Comparison of ENCODE assay signal across 11 mouse cellular contexts in the genomic region with DNA sequence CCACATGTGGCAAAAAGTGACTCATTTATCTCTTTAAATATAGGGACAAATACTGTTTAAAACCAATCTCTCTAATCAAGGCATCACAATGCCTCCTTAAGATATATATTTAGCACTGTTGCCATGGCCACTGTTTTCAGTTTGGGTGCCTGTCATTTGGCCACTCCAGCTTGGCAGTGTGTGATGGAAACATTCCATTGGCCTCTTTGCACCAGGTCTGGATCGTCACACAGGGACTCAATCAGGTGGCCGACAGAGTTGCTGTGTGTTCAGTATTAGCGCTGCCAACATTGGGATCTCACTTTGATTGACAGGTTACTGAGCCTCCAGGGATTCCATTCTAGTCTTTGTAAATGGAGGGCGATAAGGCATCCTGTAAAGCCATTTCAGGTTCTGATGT. TPM values are rescaled to one million over a fixed set of nuclear protein-coding genes. Genes with fewer than 3 reads are reported as not detected.
A peak's percentile ranks its signal among the peaks of the same experiment; 100 is the strongest.
DNase-seq lines count a peak whose midpoint lies in the region; ATAC-seq and TF ChIP-seq lines count a peak whose summit lies in the region.
"Had no signal": no experiment of that assay in that cellular context is flagged by ENCODE, and none has a peak within 500 bp of the region (broad histone marks: within the 10 kb centered on the region; RNA-seq: fewer than 3 reads in every experiment).

No protein-coding gene starts in this region.

- H3K4me2 ChIP-seq in forebrain, embryonic 14.5 days (ENCODE audit: low read length), result no peak overlapping the region
- no peak overlapping the region for H3K4me2 ChIP-seq in forebrain, embryonic 12.5 days
- H3K4me2 ChIP-seq: embryonic facial prominence, embryonic 13.5 days; hindbrain, embryonic 15.5 days had no signal

- no peaks in the 10 kb centered on the region for H3K9me3 ChIP-seq in forebrain, embryonic 14.5 days (replicated peaks; ENCODE audit: control insufficient read depth, low read length)
- no peaks in the 10 kb centered on the region for H3K9me3 ChIP-seq in forebrain, embryonic 12.5 days
- H3K9me3 ChIP-seq: embryonic facial prominence, embryonic 13.5 days; hindbrain, embryonic 15.5 days had no signal

- H3K36me3 ChIP-seq in forebrain, embryonic 14.5 days (ENCODE audit: control insufficient read depth, insufficient read depth, low read length), result no peaks in the 10 kb centered on the region
- no peaks in the 10 kb centered on the region for H3K36me3 ChIP-seq in forebrain, embryonic 12.5 days (replicated peaks)
- H3K36me3 ChIP-seq: embryonic facial prominence, embryonic 13.5 days; hindbrain, embryonic 15.5 days had no signal

- no peak overlapping the region for H3K9ac ChIP-seq in forebrain, embryonic 14.5 days (ENCODE audit: low read length)
- no peak overlapping the region for H3K9ac ChIP-seq in forebrain, embryonic 12.5 days
- H3K9ac ChIP-seq: embryonic facial prominence, embryonic 13.5 days; hindbrain, embryonic 15.5 days had no signal

- peak; percentile 20 for DNase-seq in forebrain, embryonic 14.5 days (ENCODE audit: low spot score)
- DNase-seq in adipocyte (ENCODE audit: low spot score) (peak; percentile 9), MN1 (ENCODE audit: low spot score) (no peak)
- peak; percentile 38 for DNase-seq in gastrocnemius, postnatal 10 days
- peak; percentile 58 to 69 for DNase-seq in heart, postnatal 36 days
- DNase-seq in left cerebral cortex, postnatal 10 days (ENCODE audit: extremely low spot score in 1 of 2, low spot score in 2 of 2), result no peak
- no peak for DNase-seq in layer of hippocampus, adult 2 months (ENCODE audit: low spot score in 2 of 2)
- DNase-seq: spleen, adult 18-20 months had no signal

- no peaks in the 10 kb centered on the region for H3K27me3 ChIP-seq in forebrain, embryonic 14.5 days (replicated peaks; ENCODE audit: control insufficient read depth, insufficient read depth, low read length)
- H3K27me3 ChIP-seq in forebrain, embryonic 12.5 days, result no peaks in the 10 kb centered on the region
- H3K27me3 ChIP-seq: embryonic facial prominence, embryonic 13.5 days; hindbrain, embryonic 15.5 days had no signal

- H3K4me3 ChIP-seq in forebrain, embryonic 14.5 days (ENCODE audit: low read depth, low read length), result no peak overlapping the region
- no peak overlapping the region for H3K4me3 ChIP-seq in forebrain, embryonic 12.5 days (replicated peaks)
- no peak overlapping the region for H3K4me3 ChIP-seq in layer of hippocampus, adult 2 months
- H3K4me3 ChIP-seq: embryonic facial prominence, embryonic 13.5 days; hindbrain, embryonic 15.5 days had no signal

- 53% methylated on average over 4 of the region's 4 CpGs for WGBS in forebrain, embryonic 14.5 days
- WGBS in forebrain, embryonic 12.5 days, result 59% methylated on average over 4 of the region's 4 CpGs

- ATAC-seq in forebrain, embryonic 14.5 days, result peak; percentile 42; the same call in 1 of the 2 replicates
- ATAC-seq in forebrain, embryonic 12.5 days (ENCODE audit: low FRiP score), result no peak

- no peaks in the 10 kb centered on the region for H3K4me1 ChIP-seq in forebrain, embryonic 14.5 days (ENCODE audit: control insufficient read depth, insufficient read depth, low read length)
- H3K4me1 ChIP-seq in forebrain, embryonic 12.5 days, result no peaks in the 10 kb centered on the region
- H3K4me1 ChIP-seq: embryonic facial prominence, embryonic 13.5 days; hindbrain, embryonic 15.5 days had no signal

- intact Hi-C loops in heart, postnatal 36 days (cut with DNase I), result loop anchor here (2.0 to 5.0 kb wide), 2 partner anchors 46 to 151 kb away; partner anchors contain the start of genes 4921504E06Rik and Otud1
- intact Hi-C loops in left cerebral cortex, postnatal 10 days (cut with DNase I), result no loop called here

- TF ChIP-seq CTCF in layer of hippocampus, adult 2 months (conservative IDR thresholded peaks at IDR 0.05), result no peak

- H3K27ac ChIP-seq in forebrain, embryonic 14.5 days (ENCODE audit: low read depth, low read length), result no peak overlapping the region
- no peak overlapping the region for H3K27ac ChIP-seq in forebrain, embryonic 12.5 days
- no peak overlapping the region for H3K27ac ChIP-seq in layer of hippocampus, adult 2 months
- H3K27ac ChIP-seq: embryonic facial prominence, embryonic 13.5 days; hindbrain, embryonic 15.5 days had no signal

RNA-seq across cellular contexts. Expression of gene Otud1, which starts 46.1 kb away (rescaled TPM):
- 1.7 and 1.8 TPM in 2 replicates for polyA plus RNA-seq in forebrain, embryonic 14.5 days (2014; fragmentation: Nextera tagmentation; extraction: Ambion mirVana)
- 1.2 and 1.3 TPM in 2 replicates for polyA plus RNA-seq in forebrain, embryonic 12.5 days (2016; fragmentation: Nextera tagmentation; extraction: Ambion mirVana)
- total RNA-seq in gastrocnemius, postnatal 10 days (2021), result 10 to 100 TPM; 17.6 to 25.0 TPM
- total RNA-seq in heart, postnatal 36 days (2021), result 10 to 100 TPM; 18.7 to 29.6 TPM
- total RNA-seq in left cerebral cortex, postnatal 10 days (2021), result 10 to 100 TPM; 14.2 to 15.1 TPM
- 10 to 100 TPM; 10.7 to 12.2 TPM for total RNA-seq in layer of hippocampus, adult 2 months (2021)

Comparison
In these comparisons a context has a peak if more than half of its experiments do, and no peak if none do; other contexts are left out.
1. DNase-seq: peak in forebrain, embryonic 14.5 days (single experiment), adipocyte (single experiment), gastrocnemius, postnatal 10 days (single experiment) and heart, postnatal 36 days (2 of 2); none in MN1 (single experiment), left cerebral cortex, postnatal 10 days (0 of 2) and layer of hippocampus, adult 2 months (0 of 2).